8 mouse cellular contexts compared by ENCODE assay signal in the genomic region with DNA sequence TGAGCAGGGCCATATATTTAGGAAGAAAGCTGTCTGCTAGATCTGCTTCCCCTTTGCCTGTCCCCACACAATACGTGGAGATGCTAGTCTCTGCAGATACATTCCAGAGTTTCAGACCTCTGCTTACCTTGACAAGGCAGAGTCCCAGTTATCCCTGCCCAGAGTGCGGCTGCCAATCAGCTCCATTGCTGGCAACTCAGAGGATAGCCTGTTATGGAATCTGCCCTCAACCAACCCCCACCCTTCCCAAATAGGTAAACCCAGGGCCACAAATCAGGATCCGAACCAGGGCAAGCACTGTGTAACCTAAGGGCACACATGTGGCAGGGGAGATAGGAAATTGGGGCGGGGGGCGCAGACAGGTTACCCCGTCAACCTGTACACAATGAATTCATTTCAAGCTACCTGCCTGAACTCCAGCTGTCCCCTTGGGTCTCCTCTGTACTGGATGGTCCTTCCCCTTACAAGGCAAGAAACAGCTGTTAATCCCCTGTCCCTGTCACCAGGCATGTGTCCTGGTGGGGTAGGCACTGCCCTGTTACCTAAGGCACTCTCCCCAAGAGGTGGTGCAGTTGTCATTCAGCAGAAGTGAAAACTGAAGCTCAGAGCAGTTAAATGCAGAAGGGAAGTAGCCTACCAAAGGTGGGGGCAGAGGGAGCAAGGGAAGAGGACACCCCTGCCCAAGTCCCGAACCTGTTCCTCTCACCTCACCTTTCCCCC. TPM values are rescaled to one million over a fixed set of nuclear protein-coding genes. Genes with fewer than 3 reads are reported as not detected.
DNase-seq lines count a peak whose midpoint lies in the region; ATAC-seq and TF ChIP-seq lines count a peak whose summit lies in the region.

No protein-coding gene starts in this region.

- H3K36me3 ChIP-seq in intestine, embryonic 16.5 days (ENCODE audit: control insufficient read depth, insufficient read depth, low read length), result no peaks in the 10 kb centered on the region
- peaks cover 14% of the 10 kb centered on the region for H3K36me3 ChIP-seq in megakaryocyte, embryonic 14.5 days (replicated peaks; ENCODE audit: low read length)

- no peaks in the 10 kb centered on the region for H3K9me3 ChIP-seq in intestine, embryonic 16.5 days (ENCODE audit: control insufficient read depth, low read length)
- no peaks in the 10 kb centered on the region for H3K9me3 ChIP-seq in megakaryocyte, embryonic 14.5 days

- H3K27me3 ChIP-seq in intestine, embryonic 16.5 days (replicated peaks; ENCODE audit: control insufficient read depth, insufficient read depth, low read length), result no peaks in the 10 kb centered on the region
- no peaks in the 10 kb centered on the region for H3K27me3 ChIP-seq in megakaryocyte, embryonic 14.5 days (replicated peaks)

- 0 out of 2 replicates have a peak, but pooled peaks have one; percentile 5 for ATAC-seq in erythroid progenitor cell, adult 5-6 weeks (replicated peaks; ENCODE audit: low FRiP score, poor library complexity, severe bottlenecking)
- peak; percentile 2; the same call in 1 of the 2 replicates for ATAC-seq in intestine, embryonic 16.5 days

- TF ChIP-seq CTCF in left cerebral cortex, adult 2 months (IDR thresholded peaks at IDR 0.05), result no peak

- peak overlapping the region; percentile 79 for H3K4me3 ChIP-seq in left cerebral cortex, adult 2 months
- peak overlapping the region; percentile 92 for H3K4me3 ChIP-seq in intestine, embryonic 16.5 days (ENCODE audit: low read length)
- H3K4me3 ChIP-seq in megakaryocyte, embryonic 14.5 days (replicated peaks), result peak overlapping the region; percentile 98

- peak overlapping the region; percentile 98 for H3K9ac ChIP-seq in intestine, embryonic 16.5 days (ENCODE audit: low read depth, low read length)

- 62% methylated on average over 7 of the region's 7 CpGs for WGBS in intestine, embryonic 16.5 days

- H3K27ac ChIP-seq in left cerebral cortex, adult 2 months, result peak overlapping the region; percentile 87
- no peak overlapping the region for H3K27ac ChIP-seq in intestine, embryonic 16.5 days (ENCODE audit: low read length)

- peaks cover 32% of the 10 kb centered on the region for H3K4me1 ChIP-seq in intestine, embryonic 16.5 days (ENCODE audit: control insufficient read depth, insufficient read depth, low read length)
- H3K4me1 ChIP-seq in megakaryocyte, embryonic 14.5 days, result peaks cover 74% of the 10 kb centered on the region

- intact Hi-C loops in left cerebral cortex, adult 2 months (cut with DNase I), result loop anchor here (5.0 to 10.0 kb wide), 2 partner anchors 125 to 303 kb away; no protein-coding TSS in a partner anchor

- DNase-seq in left cerebral cortex, adult 2 months (ENCODE audit: extremely low spot score in 1 of 2, low spot score in 2 of 2), result no peak
- no peak for DNase-seq in left cerebral cortex, adult 8-10 months (ENCODE audit: low spot score in 2 of 2)
- DNase-seq in thymus, postnatal 4 days, result peak; percentile 39
- no peak for DNase-seq in urinary bladder, postnatal 10 days (ENCODE audit: low spot score)
- no peak for DNase-seq in layer of hippocampus, adult 9-11 months

- peak overlapping the region; percentile 88 for H3K4me2 ChIP-seq in intestine, embryonic 16.5 days (ENCODE audit: low read depth, low read length)

RNA-seq across cellular contexts. Expression of gene Phf2, which starts 1.1 kb away (rescaled TPM):
- total RNA-seq in left cerebral cortex, adult 2 months (2021), result 10 to 100 TPM; 36.2 to 36.8 TPM
- 10 to 100 TPM; 33.9 to 36.4 (median 34.3) TPM for total RNA-seq in left cerebral cortex, adult 8-10 months (2022)
- 14.8 and 28.5 TPM in 2 replicates for total RNA-seq in erythroid progenitor cell, adult 5-6 weeks (2015; ENCODE audit: low replicate concordance)
- total RNA-seq in erythroid progenitor cell, adult 5-6 weeks (2017; ENCODE audit: low replicate concordance), result 14.9 and 15.9 TPM in 2 replicates
- polyA plus RNA-seq in intestine, embryonic 16.5 days (2015; fragmentation: Nextera tagmentation; extraction: Ambion mirVana), result 3.9 and 4.5 TPM in 2 replicates
- polyA plus RNA-seq in megakaryocyte, embryonic 14.5 days (2012; ENCODE audit: insufficient read depth, low replicate concordance), result 18.7 and 24.5 TPM in 2 replicates
